Mouse (Mus musculus) mammary gland, adult 2 months (tissue): ENCODE measurements around the gene Cd200r4. TPM values are rescaled to one million over a fixed set of nuclear protein-coding genes. Genes with fewer than 3 reads are reported as not detected.

Source experiments
- polyA plus RNA-seq: library from polyadenylated mRNA; depleted of rRNA; stranded (reverse); fragments of >200 nt; gene quantifications from 2 replicates; pipeline ENCODE4 v1.2.3, GENCODE M21; 2012; ENCODE audit warnings: low replicate concordance; rRNA removed

Cd200r4 gene
- 0.91 and 1.8 TPM in 2 replicates for polyA plus RNA-seq

DNA sequence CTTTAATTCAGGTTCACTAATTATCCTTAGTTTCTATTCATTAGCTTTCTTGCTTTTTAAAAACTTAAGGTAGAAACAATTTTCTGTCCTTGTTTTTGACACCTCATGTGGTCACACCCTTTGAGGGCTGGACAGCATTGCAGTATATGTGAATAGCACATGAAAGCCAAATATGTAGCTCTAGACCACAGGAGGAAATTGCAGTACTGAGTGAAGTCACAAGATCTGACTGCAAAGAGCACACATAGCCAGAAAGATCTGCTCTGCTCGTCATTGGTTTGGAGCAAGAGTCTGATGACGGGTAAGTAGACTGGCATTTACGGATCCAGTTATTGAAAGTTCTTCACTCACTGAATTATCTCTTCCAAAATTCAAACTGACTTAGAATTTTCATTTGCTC, at the start of gene Cd200r4:
Gene Cd200r4 (plus strand): TSS at position 190 of the 400 bp plus-strand sequence.

DNA sequence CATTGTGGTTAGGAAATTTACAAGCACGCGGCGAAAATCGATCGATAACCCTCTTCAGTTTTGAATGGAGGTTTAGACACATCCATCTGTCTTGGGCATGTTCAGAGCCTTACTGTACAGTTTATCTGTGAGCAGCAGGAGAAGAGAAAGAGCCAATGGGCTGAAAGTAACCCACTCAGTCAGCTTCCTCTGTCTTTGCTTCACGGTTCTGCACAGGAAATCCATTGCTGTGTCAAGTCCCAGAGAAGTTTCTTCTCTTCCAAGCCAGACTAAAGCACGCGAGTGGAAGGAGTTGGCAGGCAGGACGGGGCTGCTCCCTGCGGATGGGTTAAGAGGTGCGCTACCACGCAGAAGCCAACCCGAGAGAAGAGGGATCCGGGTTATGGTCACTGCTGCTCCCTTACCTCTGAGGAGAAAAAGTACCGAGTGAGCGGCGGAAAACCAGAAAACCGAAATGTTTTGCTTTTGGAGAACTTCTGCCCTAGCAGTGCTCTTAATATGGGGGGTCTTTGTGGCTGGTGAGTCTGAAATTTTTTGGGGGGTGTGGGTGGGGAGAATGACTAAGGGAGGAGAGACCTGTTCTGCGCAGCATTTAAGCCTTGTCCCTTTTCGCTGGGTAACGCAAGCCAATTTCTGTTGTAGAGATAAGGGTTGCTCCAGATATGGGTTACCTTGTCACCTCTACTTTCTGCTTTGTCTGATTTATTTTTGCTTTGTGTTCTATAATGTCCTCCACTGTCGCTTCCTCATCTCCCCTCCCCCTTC, 45.8 kb upstream of the Cd200r4 start, which contains the start of gene Cd200r1:
Gene Cd200r1 (plus strand): TSS at position 182 of the 765 bp plus-strand sequence.

DNA sequence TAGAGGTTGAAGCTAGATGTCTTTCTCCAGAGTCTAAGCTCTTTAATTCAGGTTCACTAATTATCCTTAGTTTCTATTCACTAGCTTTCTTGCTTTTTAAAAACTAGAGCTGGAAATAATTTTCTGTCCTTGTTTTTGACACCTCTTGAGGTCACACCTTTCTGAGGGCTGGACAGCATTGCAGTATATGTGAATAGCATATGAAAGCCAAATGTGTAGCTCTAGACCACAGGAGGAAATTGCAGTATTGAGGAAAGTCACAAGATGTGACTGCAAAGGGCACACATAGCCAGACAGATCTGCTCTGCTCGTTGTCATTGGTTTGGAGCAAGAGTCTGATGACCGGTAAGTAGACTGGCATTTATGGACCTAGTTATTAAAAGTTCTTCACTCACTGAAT, 55.3 kb downstream of the Cd200r4 start, which contains the start of gene Cd200r2:
Gene Cd200r2 (plus strand): TSS at position 301 of the 400 bp plus-strand sequence.

Other genes starting within 250 kb of the Cd200r4 start
- 4.2 and 4.4 TPM in 2 replicates for gene Nepro, start 87.4 kb upstream of the Cd200r4 start, polyA plus RNA-seq
- 4.9 and 13.4 TPM in 2 replicates for gene Gtpbp8, start 65.4 kb upstream of the Cd200r4 start, polyA plus RNA-seq
- gene Cd200r1, start 46.0 kb upstream of the Cd200r4 start, polyA plus RNA-seq = 1.9 and 4.7 TPM in 2 replicates
- not detected in 2 replicates for gene Cd200r2, start 55.4 kb downstream of the Cd200r4 start, polyA plus RNA-seq
- 0.18 and 0.85 TPM in 2 replicates for gene Cd200r3, start 131.9 kb downstream of the Cd200r4 start, polyA plus RNA-seq